Mouse (Mus musculus): ENCODE results near the gene Tmem141.

- TF ChIP-seq CTCF (IDR thresholded peaks at IDR 0.05; ENCODE audit: low read depth) (no peak), EP300 (optimal IDR thresholded peaks at IDR 0.05) (no peak)
Observed at GRCm38 (mm10) chr2:25666516-25666915, 44.7 kb upstream of the Tmem141 start.
